ENCODE assay signal across 21 mouse cellular contexts in the genomic region with DNA sequence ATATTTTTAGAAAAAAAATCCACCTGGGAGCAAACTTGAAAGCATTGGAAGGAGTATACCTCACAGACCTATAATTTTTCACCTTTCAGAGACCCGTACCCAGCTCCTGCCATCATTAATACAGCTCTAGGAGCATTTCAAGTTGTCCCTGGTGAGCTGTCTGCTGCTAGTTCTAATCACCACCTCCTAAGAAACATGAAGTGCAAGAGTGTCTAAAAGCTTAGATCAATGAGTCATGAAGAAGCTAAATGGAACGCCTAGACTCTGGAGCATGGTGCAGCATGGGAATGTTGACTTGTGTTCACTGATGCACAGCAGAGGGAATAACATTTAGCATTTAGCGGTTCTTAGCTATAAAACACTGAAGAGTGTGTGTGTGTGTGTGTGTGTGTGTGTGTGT.
A peak's percentile ranks its signal among the peaks of the same experiment; 100 is the strongest.
DNase-seq lines count a peak whose midpoint lies in the region; ATAC-seq and TF ChIP-seq lines count a peak whose summit lies in the region.
"Had no signal": no experiment of that assay in that cellular context is flagged by ENCODE, and none has a peak within 500 bp of the region (broad histone marks: within the 10 kb centered on the region; RNA-seq: fewer than 3 reads in every experiment).

No protein-coding gene starts in this region.

- CTCF ChIA-PET in Patski (lab: Charles Lee), result no interaction called here

- intact Hi-C loops in heart, adult 2 months (cut with DNase I), result no loop called here

- no peak for TF ChIP-seq POLR2A in heart, adult 2 months (IDR thresholded peaks at IDR 0.05; ENCODE audit: insufficient read depth, low read depth, low read length)

- ATAC-seq in forebrain, embryonic 15.5 days (replicated peaks), result peak; percentile 41; the same call in 1 of the 2 replicates
- no peak for ATAC-seq in forebrain, embryonic 11.5 days (replicated peaks; ENCODE audit: low FRiP score)
- ATAC-seq in kidney, embryonic 14.5 days (ENCODE audit: low FRiP score, low TSS enrichment), result peak; percentile 77
- peak; percentile 62 for ATAC-seq in Patski
- peak; percentile 82 for ATAC-seq in neural tube, embryonic 14.5 days (ENCODE audit: low read depth)
- ATAC-seq: CD4-positive, CD25-positive, alpha-beta regulatory T cell, adult 4 months; intestine, embryonic 15.5 days had no signal

- TF ChIP-seq EP300 in heart, adult 2 months (IDR thresholded peaks at IDR 0.05; ENCODE audit: insufficient read depth, low read depth, low read length), result no peak

- H3K27ac ChIP-seq in forebrain, embryonic 15.5 days (replicated peaks), result no peak overlapping the region
- no peak overlapping the region for H3K27ac ChIP-seq in forebrain, embryonic 11.5 days (ENCODE audit: low read depth, low read length)
- no peak overlapping the region for H3K27ac ChIP-seq in kidney, embryonic 14.5 days (ENCODE audit: low read depth, low read length)
- no peak overlapping the region for H3K27ac ChIP-seq in neural tube, embryonic 14.5 days (ENCODE audit: low read depth, low read length)
- no peak overlapping the region for H3K27ac ChIP-seq in heart, adult 2 months
- H3K27ac ChIP-seq: embryonic facial prominence, embryonic 15.5 days; gastrocnemius, adult 2 months; heart, embryonic 13.5 days; intestine, embryonic 15.5 days; limb, embryonic 15.5 days; liver, embryonic 15.5 days; midbrain, embryonic 12.5 days had no signal

- no peaks in the 10 kb centered on the region for H3K27me3 ChIP-seq in forebrain, embryonic 15.5 days
- H3K27me3 ChIP-seq in forebrain, embryonic 11.5 days (ENCODE audit: control insufficient read depth, insufficient read depth, low read length), result no peaks in the 10 kb centered on the region
- H3K27me3 ChIP-seq in kidney, embryonic 14.5 days (ENCODE audit: control insufficient read depth, insufficient read depth, low read length), result no peaks in the 10 kb centered on the region
- H3K27me3 ChIP-seq in Patski, result no peaks in the 10 kb centered on the region
- no peaks in the 10 kb centered on the region for H3K27me3 ChIP-seq in neural tube, embryonic 14.5 days (ENCODE audit: control insufficient read depth, insufficient read depth, low read length)
- no peaks in the 10 kb centered on the region for H3K27me3 ChIP-seq in heart, adult 2 months (ENCODE audit: control insufficient read depth, insufficient read depth, low read length)
- H3K27me3 ChIP-seq: embryonic facial prominence, embryonic 15.5 days; heart, embryonic 13.5 days; intestine, embryonic 15.5 days; limb, embryonic 15.5 days; liver, embryonic 15.5 days; midbrain, embryonic 12.5 days had no signal

- DNase-seq in forebrain, embryonic 11.5 days (ENCODE audit: low spot score), result no peak
- no peak for DNase-seq in kidney, adult 18-20 months
- DNase-seq in Patski (ENCODE audit: low read depth, low spot score), result peak; percentile 22
- DNase-seq in heart, adult 2 months, result no peak
- DNase-seq in cerebellum, postnatal 36 days, result no peak
- DNase-seq: adrenal gland, postnatal 25 days; cerebellum, adult 18-20 months; cerebellum, postnatal 25 days; gastrocnemius, adult 2 months; kidney, postnatal 36 days; thymus, postnatal 36 days had no signal

- no peak overlapping the region for H3K4me2 ChIP-seq in forebrain, embryonic 15.5 days (replicated peaks)
- H3K4me2 ChIP-seq in forebrain, embryonic 11.5 days (ENCODE audit: low read depth, low read length, severe bottlenecking), result no peak overlapping the region
- H3K4me2 ChIP-seq in kidney, embryonic 14.5 days (replicated peaks; ENCODE audit: low read depth, low read length), result no peak overlapping the region
- H3K4me2 ChIP-seq in neural tube, embryonic 14.5 days (ENCODE audit: low read depth, low read length), result no peak overlapping the region
- H3K4me2 ChIP-seq: embryonic facial prominence, embryonic 15.5 days; heart, embryonic 13.5 days; intestine, embryonic 15.5 days; limb, embryonic 15.5 days; liver, embryonic 15.5 days; midbrain, embryonic 12.5 days had no signal

- no peaks in the 10 kb centered on the region for H3K9me3 ChIP-seq in forebrain, embryonic 15.5 days
- no peaks in the 10 kb centered on the region for H3K9me3 ChIP-seq in forebrain, embryonic 11.5 days (ENCODE audit: control insufficient read depth, low read length)
- H3K9me3 ChIP-seq in kidney, embryonic 14.5 days (ENCODE audit: control insufficient read depth, low read length), result no peaks in the 10 kb centered on the region
- no peaks in the 10 kb centered on the region for H3K9me3 ChIP-seq in neural tube, embryonic 14.5 days (ENCODE audit: control insufficient read depth, low read length)
- H3K9me3 ChIP-seq: embryonic facial prominence, embryonic 15.5 days; heart, embryonic 13.5 days; intestine, embryonic 15.5 days; limb, embryonic 15.5 days; liver, embryonic 15.5 days; midbrain, embryonic 12.5 days had no signal

- 87% methylated on average over 3 of the region's 3 CpGs for WGBS in forebrain, embryonic 15.5 days
- WGBS in forebrain, embryonic 11.5 days, result 89% methylated on average over 3 of the region's 3 CpGs
- 44% methylated on average over 3 of the region's 3 CpGs for WGBS in kidney, embryonic 14.5 days
- WGBS in neural tube, embryonic 14.5 days, result 57% methylated on average over 3 of the region's 3 CpGs
- 76% methylated on average over 3 of the region's 3 CpGs for WGBS in heart, adult 2 months

- H3K79me2 ChIP-seq in heart, adult 2 months (replicated peaks; ENCODE audit: control insufficient read depth, insufficient read depth, low read length), result no peaks in the 10 kb centered on the region

- no peak overlapping the region for H3K4me3 ChIP-seq in forebrain, embryonic 15.5 days
- H3K4me3 ChIP-seq in forebrain, embryonic 11.5 days (ENCODE audit: low read depth, low read length), result no peak overlapping the region
- H3K4me3 ChIP-seq in kidney, embryonic 14.5 days (ENCODE audit: low read length), result no peak overlapping the region
- H3K4me3 ChIP-seq in neural tube, embryonic 14.5 days (ENCODE audit: low read depth, low read length), result no peak overlapping the region
- no peak overlapping the region for H3K4me3 ChIP-seq in heart, adult 2 months
- H3K4me3 ChIP-seq: embryonic facial prominence, embryonic 15.5 days; gastrocnemius, adult 2 months; heart, embryonic 13.5 days; intestine, embryonic 15.5 days; limb, embryonic 15.5 days; liver, embryonic 15.5 days; midbrain, embryonic 12.5 days had no signal

- TF ChIP-seq CTCF in Patski (IDR thresholded peaks at IDR 0.05), result no peak
- TF ChIP-seq CTCF in heart, adult 2 months (IDR thresholded peaks at IDR 0.05), result no peak

- POLR2A ChIA-PET in Patski (lab: Charles Lee), result no interaction called here

- no peak overlapping the region for H3K9ac ChIP-seq in forebrain, embryonic 15.5 days (replicated peaks)
- no peak overlapping the region for H3K9ac ChIP-seq in forebrain, embryonic 11.5 days (ENCODE audit: low read length)
- H3K9ac ChIP-seq in kidney, embryonic 14.5 days (ENCODE audit: low read depth, low read length), result no peak overlapping the region
- H3K9ac ChIP-seq in neural tube, embryonic 14.5 days (replicated peaks; ENCODE audit: low read depth, low read length), result no peak overlapping the region
- H3K9ac ChIP-seq in heart, adult 2 months (ENCODE audit: low read depth, low read length), result no peak overlapping the region
- H3K9ac ChIP-seq: embryonic facial prominence, embryonic 15.5 days; heart, embryonic 13.5 days; intestine, embryonic 15.5 days; limb, embryonic 15.5 days; liver, embryonic 15.5 days; midbrain, embryonic 12.5 days had no signal

- H3K4me1 ChIP-seq in forebrain, embryonic 15.5 days, result no peaks in the 10 kb centered on the region
- H3K4me1 ChIP-seq in forebrain, embryonic 11.5 days (replicated peaks; ENCODE audit: control insufficient read depth, insufficient read depth, low read length), result no peaks in the 10 kb centered on the region
- H3K4me1 ChIP-seq in kidney, embryonic 14.5 days (ENCODE audit: control insufficient read depth, insufficient read depth, low read length), result no peaks in the 10 kb centered on the region
- no peaks in the 10 kb centered on the region for H3K4me1 ChIP-seq in neural tube, embryonic 14.5 days (ENCODE audit: control insufficient read depth, insufficient read depth, low read length)
- no peaks in the 10 kb centered on the region for H3K4me1 ChIP-seq in heart, adult 2 months (ENCODE audit: control insufficient read depth, insufficient read depth, low read length)
- H3K4me1 ChIP-seq: embryonic facial prominence, embryonic 15.5 days; heart, embryonic 13.5 days; intestine, embryonic 15.5 days; limb, embryonic 15.5 days; liver, embryonic 15.5 days; midbrain, embryonic 12.5 days had no signal

- in situ Hi-C loops in Patski (cut with MboI; ENCODE audit: low pct_unique_long_range_greater_than_20kb), result loop anchor here (10.0 kb wide), 1 partner anchor 50 kb away; no protein-coding TSS in a partner anchor

- H3K36me3 ChIP-seq in forebrain, embryonic 15.5 days, result no peaks in the 10 kb centered on the region
- H3K36me3 ChIP-seq in forebrain, embryonic 11.5 days (ENCODE audit: control insufficient read depth, insufficient read depth, low read length), result no peaks in the 10 kb centered on the region
- H3K36me3 ChIP-seq in kidney, embryonic 14.5 days (ENCODE audit: control insufficient read depth, insufficient read depth, low read length), result no peaks in the 10 kb centered on the region
- no peaks in the 10 kb centered on the region for H3K36me3 ChIP-seq in neural tube, embryonic 14.5 days (ENCODE audit: control insufficient read depth, insufficient read depth, low read length)
- H3K36me3 ChIP-seq in heart, adult 2 months (ENCODE audit: control insufficient read depth, insufficient read depth, low read length), result no peaks in the 10 kb centered on the region
- H3K36me3 ChIP-seq: embryonic facial prominence, embryonic 15.5 days; heart, embryonic 13.5 days; intestine, embryonic 15.5 days; limb, embryonic 15.5 days; liver, embryonic 15.5 days; midbrain, embryonic 12.5 days had no signal
